17 mouse cellular contexts compared by ENCODE assay signal in genomic region chr17:94764011-94764410, GRCm38 (mm10).
"Had no signal": no experiment of that assay in that cellular context is flagged by ENCODE, and none has a peak within 500 bp of the region (broad histone marks: within the 10 kb centered on the region; RNA-seq: fewer than 3 reads in every experiment).

No protein-coding gene starts in this region.

- H3K27me3 ChIP-seq: neural tube, embryonic 12.5 days; neural tube, embryonic 13.5 days; neural tube, embryonic 15.5 days; stomach, embryonic 15.5 days had no signal

- H3K36me3 ChIP-seq: neural tube, embryonic 15.5 days; stomach, embryonic 15.5 days had no signal

- H3K4me2 ChIP-seq: neural tube, embryonic 12.5 days; neural tube, embryonic 13.5 days; neural tube, embryonic 15.5 days; stomach, embryonic 15.5 days had no signal

- H3K4me1 ChIP-seq: neural tube, embryonic 12.5 days; neural tube, embryonic 13.5 days; neural tube, embryonic 15.5 days; stomach, embryonic 15.5 days had no signal

- H3K9ac ChIP-seq: neural tube, embryonic 12.5 days; neural tube, embryonic 13.5 days; neural tube, embryonic 15.5 days; stomach, embryonic 15.5 days had no signal

- H3K9me3 ChIP-seq: neural tube, embryonic 12.5 days; neural tube, embryonic 13.5 days; neural tube, embryonic 15.5 days; stomach, embryonic 15.5 days had no signal

- H3K4me3 ChIP-seq: neural tube, embryonic 12.5 days; neural tube, embryonic 13.5 days; neural tube, embryonic 15.5 days; stomach, embryonic 15.5 days had no signal

- H3K27ac ChIP-seq: neural tube, embryonic 12.5 days; neural tube, embryonic 13.5 days; neural tube, embryonic 15.5 days; stomach, embryonic 15.5 days; stomach, postnatal 0 days had no signal

- DNase-seq: retina, postnatal 1 day; right cerebral cortex, adult 18-20 months; right cerebral cortex, postnatal 14 days; right cerebral cortex, postnatal 25 days; right cerebral cortex, postnatal 4 days; spleen, adult 18-20 months; thymus, adult 18-20 months; thymus, adult 2 months; thymus, postnatal 14 days; thymus, postnatal 25 days; thymus, postnatal 36 days; thymus, postnatal 4 days had no signal
